Mouse (Mus musculus): Measurements from ENCODE around the gene Rpl41.

GRCm38 (mm10) chr10:128543100-128543499 lies 6.0 kb downstream of the Rpl41 start:
- TF ChIP-seq CTCF (IDR thresholded peaks at IDR 0.05; ENCODE audit: extremely low read depth, insufficient read depth, insufficient read length, insufficient replicate concordance): no peak
- TF ChIP-seq POLR2A (IDR thresholded peaks at IDR 0.05; ENCODE audit: low read depth, low read length): no peak

Data from spleen, adult 2 months (tissue).